Comparison of ENCODE assay signal across 19 mouse cellular contexts in genomic region chr5:20684112-20684511, GRCm38 (mm10).
"Had no signal": no experiment of that assay in that cellular context is flagged by ENCODE, and none has a peak within 500 bp of the region (broad histone marks: within the 10 kb centered on the region; RNA-seq: fewer than 3 reads in every experiment).

No protein-coding gene starts in this region.

- H3K27ac ChIP-seq: midbrain, embryonic 10.5 days; midbrain, embryonic 12.5 days; neural tube, embryonic 13.5 days; neural tube, embryonic 15.5 days had no signal

- DNase-seq: lung, adult 18-20 months; lung, embryonic 14.5 days; lung, postnatal 10 days; lung, postnatal 4 days; midbrain, embryonic 14.5 days; retina, postnatal 1 day; right cerebral cortex, adult 18-20 months; right cerebral cortex, postnatal 25 days; right cerebral cortex, postnatal 4 days; spleen, adult 18-20 months; thymus, adult 2 months; thymus, postnatal 25 days; thymus, postnatal 4 days had no signal

- H3K36me3 ChIP-seq: midbrain, embryonic 10.5 days; midbrain, embryonic 12.5 days had no signal

- ATAC-seq: midbrain, embryonic 16.5 days had no signal

- H3K4me2 ChIP-seq: lung, embryonic 14.5 days; midbrain, embryonic 12.5 days; neural tube, embryonic 13.5 days; neural tube, embryonic 15.5 days had no signal

- H3K27me3 ChIP-seq: midbrain, embryonic 12.5 days; neural tube, embryonic 13.5 days; neural tube, embryonic 15.5 days had no signal

- H3K9ac ChIP-seq: lung, embryonic 14.5 days; midbrain, embryonic 12.5 days; neural tube, embryonic 13.5 days; neural tube, embryonic 15.5 days had no signal

- H3K9me3 ChIP-seq: midbrain, embryonic 12.5 days; neural tube, embryonic 13.5 days; neural tube, embryonic 15.5 days had no signal

- H3K4me3 ChIP-seq: midbrain, embryonic 10.5 days; midbrain, embryonic 12.5 days; myocyte; neural tube, embryonic 13.5 days; neural tube, embryonic 15.5 days had no signal
